Mouse (Mus musculus) E14TG2a.4 (cell line): ENCODE results near the gene Fgf12.

ENCODE experiments used
- H3K27me3 ChIP-seq: 2 replicates; pipeline ENCODE4 v1.6.1; 2014; ENCODE audit warnings: low read length, control low read depth; ENCODE audit not compliant: insufficient read depth
- H3K36me3 ChIP-seq: 2 replicates; pipeline ENCODE4 v1.6.1; 2014; ENCODE audit warnings: low read length, control low read depth; ENCODE audit not compliant: insufficient read depth
- H3K4me1 ChIP-seq: replicated peaks from 2 replicates; pipeline ENCODE4 v1.6.1; 2014; ENCODE audit warnings: low read depth, low read length, control low read depth
- H3K4me3 ChIP-seq: replicated peaks from 2 replicates; pipeline ENCODE4 v1.5.1; 2014; ENCODE audit warnings: mild to moderate bottlenecking, low read length
- H3K9me3 ChIP-seq: 2 replicates; pipeline ENCODE4 v1.6.1; 2014; ENCODE audit warnings: low read length, control low read depth
- CTCF ChIP-seq: conservative IDR thresholded peaks from 2 replicates; pipeline ENCODE4 v1.5.1; 2014; ENCODE audit warnings: low read length
- NANOG ChIP-seq: IDR thresholded peaks from 2 replicates; pipeline ENCODE4 v1.6.1; 2014; ENCODE audit warnings: borderline replicate concordance, low read length, mixed read lengths
- POU5F1 ChIP-seq: IDR thresholded peaks from 2 replicates; pipeline ENCODE4 v1.6.1; 2014; ENCODE audit warnings: low read length, borderline replicate concordance

The Fgf12 gene

DNA sequence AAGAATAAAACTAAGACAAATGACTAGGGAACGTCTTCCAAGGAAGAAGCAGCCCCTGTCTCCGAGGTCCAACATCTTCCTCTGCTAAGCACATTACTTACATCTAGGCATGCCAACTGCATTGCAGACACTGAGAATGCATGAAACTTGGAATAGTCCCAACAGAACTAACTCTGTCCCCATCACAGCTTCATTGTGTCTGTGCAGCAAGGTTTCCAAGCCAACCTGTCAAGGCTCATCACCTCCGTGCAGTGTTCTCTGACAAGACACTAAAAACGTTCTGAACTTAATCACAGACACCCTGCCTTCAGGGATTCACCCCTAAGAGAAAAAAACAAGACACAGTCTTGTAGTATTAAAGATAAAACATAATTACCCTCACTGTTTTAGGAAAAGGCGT lies 495.0 kb downstream of the Fgf12 start:
- no peaks in the 10 kb centered on the region for H3K9me3 ChIP-seq
- no peaks in the 10 kb centered on the region for H3K27me3 ChIP-seq
- no peak overlapping the region for H3K4me3 ChIP-seq
- no peaks in the 10 kb centered on the region for H3K36me3 ChIP-seq
- H3K4me1 ChIP-seq: no peaks in the 10 kb centered on the region
- no peak for TF ChIP-seq NANOG
- no peak for TF ChIP-seq POU5F1
- TF ChIP-seq CTCF: no peak

DNA sequence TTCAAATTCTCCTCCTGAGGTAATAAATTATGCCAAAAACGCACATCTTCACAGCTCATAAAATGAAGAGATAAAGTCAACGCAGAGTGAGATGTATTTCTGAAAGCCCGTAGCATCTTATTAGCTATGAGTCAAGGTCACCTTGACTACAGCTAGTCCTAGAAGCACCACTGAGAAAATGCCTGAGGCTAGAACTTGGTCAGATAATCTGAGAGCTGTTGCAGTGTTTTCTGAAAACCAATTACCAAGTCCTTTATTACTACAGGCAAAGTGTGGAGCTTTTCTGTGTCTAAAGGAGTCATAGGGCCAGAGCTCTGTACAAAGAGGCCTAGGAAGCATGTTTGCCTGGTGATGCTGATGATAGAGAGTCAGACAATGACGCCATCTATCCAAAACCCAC lies 498.6 kb downstream of the Fgf12 start:
- no peaks in the 10 kb centered on the region for H3K9me3 ChIP-seq

DNA sequence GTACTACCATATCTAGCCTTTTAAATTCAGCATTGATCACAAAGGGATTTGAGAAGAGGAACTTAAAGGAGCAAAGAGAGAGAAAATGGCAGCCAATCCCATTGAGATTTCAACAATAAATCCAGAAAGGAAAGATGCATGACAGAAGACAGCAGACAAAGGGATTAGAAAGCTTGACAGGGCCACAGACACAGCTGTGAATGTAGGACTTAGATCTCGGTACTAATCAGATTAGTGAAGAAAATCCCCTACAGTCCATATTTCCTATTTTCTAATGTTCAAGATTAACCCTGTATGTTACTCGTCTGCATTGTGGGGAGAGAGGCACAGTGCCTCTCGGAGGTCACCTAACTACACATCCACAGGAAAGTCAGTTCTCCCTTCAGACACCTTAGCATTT lies 500.9 kb downstream of the Fgf12 start:
- H3K36me3 ChIP-seq: no peaks in the 10 kb centered on the region
- H3K4me1 ChIP-seq: no peaks in the 10 kb centered on the region
- no peaks in the 10 kb centered on the region for H3K27me3 ChIP-seq
- H3K4me3 ChIP-seq: no peak overlapping the region
- TF ChIP-seq NANOG: no peak
- TF ChIP-seq CTCF: no peak
- TF ChIP-seq POU5F1: no peak
- H3K9me3 ChIP-seq: no peaks in the 10 kb centered on the region

More for the DNA sequence above, 498.6 kb downstream of the Fgf12 start:
- Histone ChIP-seq H3K36me3 (no peaks in the 10 kb centered on the region), H3K4me3 (no peak overlapping the region), H3K27me3 (no peaks in the 10 kb centered on the region), H3K4me1 (no peaks in the 10 kb centered on the region)
- TF ChIP-seq POU5F1 (no peak), NANOG (no peak), CTCF (no peak)

DNA sequence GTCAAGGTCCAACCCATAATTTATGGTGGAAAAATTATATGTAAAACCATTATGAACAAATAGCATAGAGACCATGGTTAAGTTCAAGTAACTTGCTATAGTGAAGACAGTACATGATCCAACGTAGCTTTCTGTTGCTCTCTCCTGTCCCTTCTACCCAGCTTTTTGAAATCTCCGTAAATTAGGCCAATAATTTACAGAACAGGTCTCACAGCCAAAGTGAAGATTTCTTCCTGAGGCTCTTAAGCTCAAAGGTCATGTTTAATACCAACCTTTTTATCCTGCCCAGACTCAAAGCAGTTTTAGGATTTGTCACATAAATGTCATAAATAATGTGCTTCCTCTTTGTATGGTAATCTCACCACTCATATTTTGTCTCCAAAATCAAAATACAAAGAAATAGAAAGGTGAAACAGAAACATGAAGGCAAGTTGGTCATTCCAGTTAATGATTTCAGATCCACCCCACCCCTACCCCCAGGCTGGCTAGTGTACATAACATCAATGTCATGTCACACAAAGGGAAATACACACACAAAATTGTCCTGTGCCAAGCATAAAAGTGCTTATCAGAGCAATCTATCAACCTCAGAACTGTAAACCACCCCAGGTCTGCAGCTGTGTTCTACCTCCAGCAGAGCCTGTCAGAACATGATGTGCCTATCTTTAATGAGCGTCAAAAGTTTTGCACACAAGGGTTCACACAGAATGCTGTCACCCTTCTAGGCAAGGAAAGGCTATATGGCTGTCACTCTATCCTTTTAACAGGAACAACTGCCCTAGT lies 509.8 kb downstream of the Fgf12 start:
- Histone ChIP-seq H3K4me3 (no peak overlapping the region), H3K4me1 (no peaks in the 10 kb centered on the region), H3K27me3 (no peaks in the 10 kb centered on the region), H3K36me3 (no peaks in the 10 kb centered on the region), H3K9me3 (no peaks in the 10 kb centered on the region)
- TF ChIP-seq CTCF (no peak), NANOG (no peak), POU5F1 (no peak)

GRCm38 (mm10) chr16:28239382-28239781 lies 513.5 kb downstream of the Fgf12 start:
- no peak overlapping the region for H3K4me3 ChIP-seq
- H3K4me1 ChIP-seq: no peaks in the 10 kb centered on the region
- TF ChIP-seq POU5F1: no peak
- no peak for TF ChIP-seq CTCF
- TF ChIP-seq NANOG: no peak
- H3K36me3 ChIP-seq: no peaks in the 10 kb centered on the region
- H3K9me3 ChIP-seq: no peaks in the 10 kb centered on the region
- H3K27me3 ChIP-seq: no peaks in the 10 kb centered on the region

GRCm38 (mm10) chr16:28238019-28238868 lies 514.6 kb downstream of the Fgf12 start:
- H3K9me3 ChIP-seq: no peaks in the 10 kb centered on the region
- TF ChIP-seq CTCF (no peak), POU5F1 (no peak), NANOG (no peak)
- no peaks in the 10 kb centered on the region for H3K4me1 ChIP-seq
- no peaks in the 10 kb centered on the region for H3K36me3 ChIP-seq
- H3K4me3 ChIP-seq: no peak overlapping the region
- H3K27me3 ChIP-seq: no peaks in the 10 kb centered on the region

- Histone ChIP-seq H3K27me3 (no peaks in the 10 kb centered on the region), H3K36me3 (no peaks in the 10 kb centered on the region), H3K4me1 (no peaks in the 10 kb centered on the region; the same call in 1 of the 2 replicates), H3K4me3 (no peak overlapping the region), H3K9me3 (no peaks in the 10 kb centered on the region)
- TF ChIP-seq CTCF (no peak), NANOG (no peak), POU5F1 (no peak)
Measured at GRCm38 (mm10) chr16:28215930-28216329, 536.9 kb downstream of the Fgf12 start.

DNA sequence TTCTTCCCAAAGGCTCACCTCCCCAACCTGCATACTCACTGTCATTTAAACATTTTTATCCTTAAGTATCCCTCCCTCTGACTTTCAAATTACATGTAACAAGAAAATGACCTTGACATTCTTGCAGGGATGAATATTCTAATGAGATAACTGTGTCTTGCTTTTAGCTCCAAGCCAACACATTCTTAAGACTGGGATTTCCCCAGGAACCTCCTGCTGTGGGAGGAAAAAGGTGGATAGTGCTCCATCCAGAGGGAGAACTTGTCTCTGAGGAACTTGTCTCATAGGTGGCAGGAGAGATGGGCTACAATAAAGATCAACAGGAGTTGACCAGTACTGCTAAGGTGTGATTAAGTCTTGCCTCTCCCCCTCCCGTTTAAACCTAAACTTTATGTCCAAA lies 540.5 kb downstream of the Fgf12 start:
- H3K27me3 ChIP-seq: no peaks in the 10 kb centered on the region
- TF ChIP-seq CTCF (no peak), NANOG (0 out of 2 replicates have a peak, but pooled peaks have one; percentile 30), POU5F1 (no peak)
- H3K9me3 ChIP-seq: no peaks in the 10 kb centered on the region
- H3K4me1 ChIP-seq: no peaks in the 10 kb centered on the region; the same call in 1 of the 2 replicates
- H3K4me3 ChIP-seq: no peak overlapping the region
- no peaks in the 10 kb centered on the region for H3K36me3 ChIP-seq
